Mouse (Mus musculus) heart, embryonic 13.5 days (tissue): ENCODE measurements at regions not wholly inside any gene's neighbourhood (a gene's known extent, or its start where the extent isn't known, plus 50 kb on each side); places are given as distances from the start of the nearest gene placed in this dataset.
A peak's percentile ranks its signal among the peaks of the same experiment; 100 is the strongest.

Experiments used
- ATAC-seq: fragments of 200-750 bp; cut with Nextera tagmentation; 2 replicates; pipeline ENCODE4 v1.8.0; 2017; ENCODE audit warnings: moderate TSS enrichment; ENCODE audit not compliant: insufficient number of reproducible peaks, low FRiP score, low TSS enrichment; ENCODE audit errors: extremely low read depth
- H3K27ac ChIP-seq: fragments of 300-500 bp; sonication (generic); replicated peaks from 2 replicates; pipeline ENCODE4 v1.5.1; 2015; ENCODE audit warnings: moderate library complexity, mild to moderate bottlenecking, inconsistent platforms
- H3K27me3 ChIP-seq: fragments of 300-500 bp; sonication (generic); replicated peaks from 2 replicates; pipeline ENCODE4 v1.6.1; 2015; ENCODE audit warnings: mild to moderate bottlenecking, inconsistent platforms
- H3K36me3 ChIP-seq: fragments of 300-500 bp; sonication (generic); 2 replicates; pipeline ENCODE4 v1.6.1; 2015; ENCODE audit warnings: mild to moderate bottlenecking, inconsistent platforms
- H3K4me1 ChIP-seq: fragments of 300-500 bp; sonication (generic); 2 replicates; pipeline ENCODE4 v1.6.1; 2015; ENCODE audit warnings: inconsistent platforms
- H3K4me2 ChIP-seq: fragments of 300-500 bp; sonication (generic); 2 replicates; pipeline ENCODE4 v1.6.1; 2015; ENCODE audit warnings: inconsistent platforms, mild to moderate bottlenecking, moderate library complexity
- H3K4me3 ChIP-seq: fragments of 300-500 bp; sonication (generic); 2 replicates; pipeline ENCODE4 v1.5.1; 2015; ENCODE audit warnings: moderate library complexity, mild to moderate bottlenecking, inconsistent platforms
- H3K9ac ChIP-seq: fragments of 300-500 bp; sonication (generic); 2 replicates; pipeline ENCODE4 v1.6.1; 2015; ENCODE audit warnings: inconsistent platforms, mild to moderate bottlenecking, moderate library complexity
- H3K9me3 ChIP-seq: fragments of 300-500 bp; sonication (generic); 2 replicates; pipeline ENCODE4 v1.6.1; 2016; ENCODE audit warnings: inconsistent platforms
- WGBS: fragments of 180-500 bp; shearing (Covaris S2); methylation state at CpG from one replicate; pipeline ENCODE4 v1.1.7; 2015; ENCODE audit warnings: mixed read lengths; 5-methylcytosine and 5-hydroxymethylcytosine counted together

- ATAC-seq: no peak
- H3K4me3 ChIP-seq: no peak overlapping the region
- H3K36me3 ChIP-seq: no peaks in the 10 kb centered on the region
- WGBS: 66% methylated on average over 5 of the region's 5 CpGs
- H3K4me1 ChIP-seq: no peaks in the 10 kb centered on the region
- no peak overlapping the region for H3K4me2 ChIP-seq
- H3K9me3 ChIP-seq: no peaks in the 10 kb centered on the region
- no peak overlapping the region for H3K27ac ChIP-seq
- no peaks in the 10 kb centered on the region for H3K27me3 ChIP-seq
- no peak overlapping the region for H3K9ac ChIP-seq
Measured at GRCm38 (mm10) chr14:24731872-24732525, 245.1 kb downstream of the Rps24 start.

DNA sequence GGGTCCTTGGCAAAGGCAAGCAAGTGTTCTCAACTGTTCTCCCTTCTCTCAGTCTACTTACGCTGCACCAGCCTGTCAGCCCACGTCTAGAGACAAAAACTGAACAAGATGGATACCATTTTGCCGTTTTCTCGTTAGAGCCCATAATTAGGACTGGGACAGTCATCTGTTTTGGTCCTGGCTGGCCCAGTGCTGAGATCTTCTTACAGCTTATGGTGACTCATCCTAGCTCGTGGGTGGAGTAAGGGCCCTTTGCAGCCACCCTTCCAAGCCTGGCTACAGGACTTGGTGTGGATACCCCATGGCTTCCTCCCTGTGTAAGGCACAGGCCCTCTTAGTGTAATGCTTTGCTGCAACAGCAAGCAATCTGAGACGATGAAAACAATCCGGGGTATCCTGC lies 246.4 kb downstream of the Rps24 start:
- Histone ChIP-seq H3K27me3 (no peaks in the 10 kb centered on the region), H3K9ac (no peak overlapping the region), H3K9me3 (no peaks in the 10 kb centered on the region), H3K36me3 (no peaks in the 10 kb centered on the region), H3K27ac (no peak overlapping the region), H3K4me3 (no peak overlapping the region), H3K4me1 (no peaks in the 10 kb centered on the region), H3K4me2 (no peak overlapping the region)
- WGBS: 76% methylated on average over 7 of the region's 7 CpGs
- ATAC-seq: no peak

DNA sequence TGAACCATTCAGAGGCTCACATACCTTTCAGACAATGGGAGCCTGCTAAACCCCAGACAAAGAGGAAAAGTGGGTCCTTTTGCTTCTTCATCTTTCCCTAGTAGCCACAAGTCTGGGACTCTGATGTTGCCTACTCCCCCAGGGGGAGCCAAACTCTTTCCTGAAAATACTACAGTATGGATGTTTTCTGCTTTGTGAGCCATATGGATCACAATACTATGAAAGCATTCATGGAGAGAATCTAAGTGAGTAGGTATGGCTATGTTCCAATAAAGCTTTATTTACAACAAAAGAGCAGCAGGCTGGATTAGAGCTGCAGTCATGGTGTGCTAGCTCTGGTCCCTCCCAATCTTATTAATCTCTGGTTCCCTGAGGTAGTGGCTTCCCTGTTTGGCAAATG lies 251.9 kb downstream of the Rps24 start:
- no peak overlapping the region for H3K4me2 ChIP-seq
- no peak overlapping the region for H3K9ac ChIP-seq
- no peak overlapping the region for H3K4me3 ChIP-seq
- no peak for ATAC-seq
- no peaks in the 10 kb centered on the region for H3K36me3 ChIP-seq
- no peaks in the 10 kb centered on the region for H3K9me3 ChIP-seq
- H3K27me3 ChIP-seq: no peaks in the 10 kb centered on the region
- no peaks in the 10 kb centered on the region for H3K4me1 ChIP-seq
- H3K27ac ChIP-seq: no peak overlapping the region

DNA sequence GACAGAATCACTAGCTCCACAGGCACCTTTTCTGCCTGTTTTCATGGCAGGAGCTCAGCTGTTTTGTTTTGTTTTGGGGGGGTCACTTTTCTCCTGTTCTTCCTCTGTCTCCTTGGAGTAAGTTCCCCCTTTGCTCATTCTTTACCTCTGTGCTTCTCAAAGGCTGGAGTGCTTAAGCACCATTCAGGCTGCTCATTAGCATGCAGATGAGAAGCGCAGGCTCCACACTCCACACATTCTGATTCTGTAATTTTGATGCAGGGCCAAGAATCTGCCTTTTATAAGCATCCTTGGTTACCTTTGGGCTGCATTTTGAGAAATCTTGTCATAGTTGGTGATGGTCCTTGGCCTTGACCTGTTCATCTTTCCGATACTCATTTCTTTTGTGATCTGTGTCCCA lies 257.5 kb downstream of the Rps24 start:
- H3K4me3 ChIP-seq: no peak overlapping the region
- no peaks in the 10 kb centered on the region for H3K36me3 ChIP-seq
- H3K27ac ChIP-seq: peak overlapping the region; percentile 70; the same call in 1 of the 2 replicates
- H3K27me3 ChIP-seq: no peaks in the 10 kb centered on the region
- no peak for ATAC-seq
- 84% methylated on average over 2 of the region's 2 CpGs for WGBS
- peaks cover 45% of the 10 kb centered on the region for H3K4me1 ChIP-seq
- H3K4me2 ChIP-seq: no peak overlapping the region
- H3K9ac ChIP-seq: no peak overlapping the region
- no peaks in the 10 kb centered on the region for H3K9me3 ChIP-seq

DNA sequence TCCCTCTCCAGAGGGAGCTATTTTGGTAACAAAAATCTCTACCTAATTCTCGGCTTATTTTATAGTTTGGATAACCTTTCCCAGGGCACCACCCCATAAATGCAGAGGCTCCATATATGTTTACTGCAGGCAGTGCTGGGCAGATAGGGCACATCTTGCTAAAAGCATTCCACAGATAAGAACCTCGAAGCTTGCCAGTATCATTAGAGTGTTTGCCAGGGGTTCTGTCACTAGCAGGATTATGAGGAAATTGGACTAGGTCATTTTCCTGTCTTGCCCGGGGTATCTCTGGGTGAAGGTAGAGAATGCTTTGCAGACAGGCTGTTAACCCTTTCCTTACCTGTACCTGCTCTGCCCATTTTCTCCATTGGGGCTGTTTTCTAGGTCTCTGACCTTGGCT lies 258.8 kb downstream of the Rps24 start:
- Histone ChIP-seq H3K4me3 (no peak overlapping the region), H3K27ac (peak overlapping the region; percentile 70), H3K36me3 (no peaks in the 10 kb centered on the region), H3K9me3 (no peaks in the 10 kb centered on the region), H3K9ac (no peak overlapping the region), H3K27me3 (no peaks in the 10 kb centered on the region), H3K4me1 (peaks cover 56% of the 10 kb centered on the region), H3K4me2 (no peak overlapping the region)
- 2% methylated on average over 3 of the region's 3 CpGs for WGBS
- no peak for ATAC-seq

- H3K27ac ChIP-seq: peak overlapping the region; percentile 89
- H3K9me3 ChIP-seq: no peaks in the 10 kb centered on the region
- H3K27me3 ChIP-seq: no peaks in the 10 kb centered on the region
- peak; percentile 67; the same call in 1 of the 2 replicates for ATAC-seq
- 36% methylated on average over 4 of the region's 4 CpGs for WGBS
- no peak overlapping the region for H3K4me2 ChIP-seq
- H3K36me3 ChIP-seq: no peaks in the 10 kb centered on the region
- H3K4me3 ChIP-seq: no peak overlapping the region
- peak overlapping the region; percentile 45; the same call in 1 of the 2 replicates for H3K9ac ChIP-seq
- H3K4me1 ChIP-seq: peaks cover 65% of the 10 kb centered on the region
Measured at GRCm38 (mm10) chr14:24747471-24747795, 260.5 kb downstream of the Rps24 start.

DNA sequence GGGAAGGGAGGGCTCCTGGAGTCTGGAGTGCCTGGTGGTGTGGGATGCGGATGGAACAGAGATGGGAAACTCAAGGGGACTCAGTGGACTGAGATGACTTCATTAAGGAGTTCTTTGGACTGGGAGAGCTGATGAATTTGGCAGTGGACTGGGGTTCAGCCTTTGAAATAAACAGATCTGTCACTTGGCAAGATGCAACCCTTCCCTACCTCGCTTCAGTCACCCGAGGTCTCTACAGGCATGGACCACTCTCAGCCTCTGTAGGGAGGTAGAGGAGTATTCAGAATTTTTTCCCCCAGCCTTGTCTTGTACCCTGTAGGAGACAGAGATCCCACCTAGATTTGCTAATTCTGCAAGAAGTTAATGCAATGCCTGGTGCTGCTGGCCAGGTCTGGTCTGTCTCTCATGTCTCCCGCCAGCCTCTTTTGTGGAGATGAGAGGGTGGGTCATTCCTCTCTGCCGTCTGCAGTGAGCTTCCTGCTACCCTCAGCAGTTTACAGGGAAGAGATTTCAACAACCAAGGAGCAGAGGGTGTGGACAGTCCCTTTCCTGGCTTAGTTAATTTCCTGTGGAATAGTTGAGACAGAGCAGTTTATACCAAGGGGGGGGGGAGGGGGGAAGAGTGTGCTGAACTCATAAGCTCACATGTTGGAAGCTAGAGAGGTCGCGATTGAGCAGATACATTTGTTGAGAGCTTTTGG lies 261.0 kb downstream of the Rps24 start:
- no peaks in the 10 kb centered on the region for H3K36me3 ChIP-seq
- peak overlapping the region; percentile 89 for H3K27ac ChIP-seq
- H3K4me3 ChIP-seq: no peak overlapping the region
- ATAC-seq: peak; percentile 27; the same call in 1 of the 2 replicates
- peak overlapping the region; percentile 58; the same call in 1 of the 2 replicates for H3K9ac ChIP-seq
- 24% methylated on average over 7 of the region's 7 CpGs for WGBS
- H3K9me3 ChIP-seq: no peaks in the 10 kb centered on the region
- H3K27me3 ChIP-seq: no peaks in the 10 kb centered on the region
- peak overlapping the region; percentile 11; the same call in 1 of the 2 replicates for H3K4me2 ChIP-seq
- peaks cover 65% of the 10 kb centered on the region for H3K4me1 ChIP-seq

- 49% methylated on average over 2 of the region's 2 CpGs for WGBS
- Histone ChIP-seq H3K36me3 (no peaks in the 10 kb centered on the region), H3K4me2 (peak overlapping the region; percentile 11; the same call in 1 of the 2 replicates), H3K27me3 (no peaks in the 10 kb centered on the region), H3K4me1 (peaks cover 65% of the 10 kb centered on the region), H3K9me3 (no peaks in the 10 kb centered on the region), H3K27ac (peak overlapping the region; percentile 89), H3K9ac (no peak overlapping the region), H3K4me3 (no peak overlapping the region)
- ATAC-seq: no peak
Measured at GRCm38 (mm10) chr14:24748497-24748862, 261.6 kb downstream of the Rps24 start.

DNA sequence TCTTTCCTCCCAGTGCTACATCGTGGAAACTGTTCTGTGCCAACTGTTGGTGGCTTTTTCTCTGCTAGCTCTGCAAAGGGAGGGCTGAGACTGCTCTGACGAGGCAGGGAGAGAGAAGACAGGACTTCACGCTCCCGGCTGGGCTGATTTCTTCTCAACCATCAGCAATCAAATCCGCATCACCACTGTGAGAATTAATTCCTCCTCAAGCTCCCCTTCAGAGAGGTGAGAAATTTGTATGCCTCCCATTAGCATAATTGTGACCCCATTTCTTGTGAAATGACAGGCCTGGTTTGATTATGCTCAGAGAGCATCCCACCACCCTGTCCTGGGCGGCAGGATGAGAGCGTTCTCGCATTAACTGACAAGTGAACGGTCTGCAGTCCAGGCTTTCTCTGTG lies 262.4 kb downstream of the Rps24 start:
- H3K4me2 ChIP-seq: no peak overlapping the region
- H3K36me3 ChIP-seq: no peaks in the 10 kb centered on the region
- peaks cover 65% of the 10 kb centered on the region for H3K4me1 ChIP-seq
- H3K4me3 ChIP-seq: no peak overlapping the region
- WGBS: 71% methylated on average over 9 of the region's 9 CpGs
- H3K9ac ChIP-seq: no peak overlapping the region
- peak overlapping the region; percentile 89 for H3K27ac ChIP-seq
- no peak for ATAC-seq
- no peaks in the 10 kb centered on the region for H3K27me3 ChIP-seq
- H3K9me3 ChIP-seq: no peaks in the 10 kb centered on the region

- 0 out of 2 replicates have a peak overlapping the region, but pooled peaks have one; percentile 7 for H3K4me2 ChIP-seq
- no peaks in the 10 kb centered on the region for H3K9me3 ChIP-seq
- H3K36me3 ChIP-seq: no peaks in the 10 kb centered on the region
- WGBS: 56% methylated on average over 8 of the region's 8 CpGs
- no peak overlapping the region for H3K9ac ChIP-seq
- no peak for ATAC-seq
- no peak overlapping the region for H3K4me3 ChIP-seq
- H3K4me1 ChIP-seq: peaks cover 56% of the 10 kb centered on the region
- no peaks in the 10 kb centered on the region for H3K27me3 ChIP-seq
- no peak overlapping the region for H3K27ac ChIP-seq
Measured at GRCm38 (mm10) chr14:24751227-24751626, 264.3 kb downstream of the Rps24 start.

GRCm38 (mm10) chr14:24754753-24755152 lies 267.8 kb downstream of the Rps24 start:
- Histone ChIP-seq H3K4me1 (peaks cover 53% of the 10 kb centered on the region), H3K4me2 (no peak overlapping the region), H3K27ac (no peak overlapping the region), H3K9ac (no peak overlapping the region), H3K4me3 (no peak overlapping the region), H3K36me3 (no peaks in the 10 kb centered on the region), H3K9me3 (no peaks in the 10 kb centered on the region), H3K27me3 (no peaks in the 10 kb centered on the region)
- WGBS: 59% methylated on average over 1 of the region's 1 CpGs
- no peak for ATAC-seq
